Mouse (Mus musculus) spleen, adult 2 months (tissue): ENCODE results near the gene Slc20a1.

Source experiments
- CTCF ChIP-seq: fragments of 200-500 bp; IDR thresholded peaks from 2 replicates; pipeline ENCODE4 v1.5.1; 2011; ENCODE audit warnings: mild to moderate bottlenecking, inconsistent platforms; ENCODE audit not compliant: insufficient read depth, insufficient read length, insufficient replicate concordance; ENCODE audit errors: extremely low read depth
- POLR2A ChIP-seq: fragments of 200-500 bp; IDR thresholded peaks from 2 replicates; pipeline ENCODE4 v1.6.1; 2011; ENCODE audit warnings: low read depth, low read length, inconsistent platforms

- TF ChIP-seq CTCF (no peak), POLR2A (no peak)
Observed at GRCm38 (mm10) chr2:129258056-129258455, 59.5 kb downstream of the Slc20a1 start.
